Mouse (Mus musculus): Measurements from ENCODE around the gene Zfand2a. TPM values are rescaled to one million over a fixed set of nuclear protein-coding genes. Genes with fewer than 3 reads are reported as not detected.

The Zfand2a gene
- polyA plus RNA-seq, 1 experiment from 2014 or later: 23.2 TPM

- H3K9me3 ChIP-seq (replicated peaks): no peaks in the 10 kb centered on the region
- no peak overlapping the region for H3K4me3 ChIP-seq (replicated peaks)
- H3K9ac ChIP-seq (replicated peaks): no peak overlapping the region
- no peak overlapping the region for H3K4me2 ChIP-seq
- no peak overlapping the region for H3K27ac ChIP-seq (replicated peaks)
- H3K27me3 ChIP-seq (replicated peaks): no peaks in the 10 kb centered on the region; the same call in 1 of the 2 replicates
- 77% methylated on average over 4 of the region's 4 CpGs for WGBS
- peaks cover 8% of the 10 kb centered on the region for H3K4me1 ChIP-seq
- no peak for ATAC-seq (ENCODE audit: low FRiP score)
- no peaks in the 10 kb centered on the region for H3K36me3 ChIP-seq
These were observed 19.5 kb downstream of the Zfand2a start for GRCm38 (mm10) chr5:139464874-139465273.

GRCm38 (mm10) chr5:139460384-139461067 lies 23.8 kb downstream of the Zfand2a start, which contains the start of gene 3110082I17Rik:
3110082I17Rik (minus strand) TSS chr5:139460527.
- peak; percentile 99 for ATAC-seq (ENCODE audit: low FRiP score)
- peak within 1 kb of the TSS; percentile 54 for H3K9ac ChIP-seq (replicated peaks)
- H3K4me3 ChIP-seq (replicated peaks): peak within 1 kb of the TSS; percentile 64
- H3K4me1 ChIP-seq: peaks cover 22% of the 10 kb centered on the region
- peak within 1 kb of the TSS; percentile 78 for H3K4me2 ChIP-seq
- 4% methylated on average over 42 of the region's 42 CpGs for WGBS
- H3K27ac ChIP-seq (replicated peaks): no peak within 1 kb of the TSS
- no peaks in the 10 kb centered on the region; the same call in 1 of the 2 replicates for H3K27me3 ChIP-seq (replicated peaks)
- H3K9me3 ChIP-seq (replicated peaks): no peaks in the 10 kb centered on the region
- 0 out of 2 replicates have a peak, but pooled peaks cover 2% of the 10 kb centered on the region for H3K36me3 ChIP-seq

GRCm38 (mm10) chr5:139459938-139460337 lies 24.4 kb downstream of the Zfand2a start:
- Histone ChIP-seq H3K4me1 (peaks cover 22% of the 10 kb centered on the region), H3K4me3 (replicated peaks) (peak overlapping the region; percentile 64), H3K9me3 (replicated peaks) (no peaks in the 10 kb centered on the region), H3K27ac (replicated peaks) (no peak overlapping the region), H3K36me3 (0 out of 2 replicates have a peak, but pooled peaks cover 8% of the 10 kb centered on the region), H3K9ac (replicated peaks) (peak overlapping the region; percentile 54), H3K4me2 (peak overlapping the region; percentile 78), H3K27me3 (replicated peaks) (no peaks in the 10 kb centered on the region; the same call in 1 of the 2 replicates)
- WGBS: 14% methylated on average over 10 of the region's 10 CpGs
- peak; percentile 42; the same call in 1 of the 2 replicates for ATAC-seq (ENCODE audit: low FRiP score)

GRCm38 (mm10) chr5:139457241-139457640 lies 27.1 kb downstream of the Zfand2a start:
- Histone ChIP-seq H3K4me2 (no peak overlapping the region), H3K36me3 (0 out of 2 replicates have a peak, but pooled peaks cover 13% of the 10 kb centered on the region), H3K9me3 (replicated peaks) (no peaks in the 10 kb centered on the region), H3K27ac (replicated peaks) (no peak overlapping the region), H3K4me3 (replicated peaks) (no peak overlapping the region), H3K9ac (replicated peaks) (no peak overlapping the region), H3K27me3 (replicated peaks) (no peaks in the 10 kb centered on the region), H3K4me1 (peaks cover 22% of the 10 kb centered on the region)
- WGBS: 90% methylated on average over 8 of the region's 8 CpGs
- ATAC-seq (ENCODE audit: low FRiP score): no peak

GRCm38 (mm10) chr5:139455166-139455565 lies 29.2 kb downstream of the Zfand2a start:
- Histone ChIP-seq H3K4me3 (replicated peaks) (no peak overlapping the region), H3K4me2 (no peak overlapping the region), H3K4me1 (peaks cover 16% of the 10 kb centered on the region), H3K9me3 (replicated peaks) (no peaks in the 10 kb centered on the region), H3K36me3 (0 out of 2 replicates have a peak, but pooled peaks cover 13% of the 10 kb centered on the region), H3K27ac (replicated peaks) (no peak overlapping the region), H3K27me3 (replicated peaks) (no peaks in the 10 kb centered on the region), H3K9ac (replicated peaks) (no peak overlapping the region)
- WGBS: 92% methylated on average over 12 of the region's 12 CpGs
- no peak for ATAC-seq (ENCODE audit: low FRiP score)

GRCm38 (mm10) chr5:139453031-139453430 lies 31.3 kb downstream of the Zfand2a start:
- Histone ChIP-seq H3K9ac (replicated peaks) (no peak overlapping the region), H3K36me3 (0 out of 2 replicates have a peak, but pooled peaks cover 13% of the 10 kb centered on the region), H3K4me1 (peaks cover 13% of the 10 kb centered on the region), H3K4me2 (no peak overlapping the region), H3K9me3 (replicated peaks) (no peaks in the 10 kb centered on the region), H3K4me3 (replicated peaks) (no peak overlapping the region), H3K27ac (replicated peaks) (no peak overlapping the region; the same call in 1 of the 2 replicates), H3K27me3 (replicated peaks) (no peaks in the 10 kb centered on the region)
- 0 out of 2 replicates have a peak, but pooled peaks have one; percentile 55 for ATAC-seq (ENCODE audit: low FRiP score)
- WGBS: 76% methylated on average over 10 of the region's 10 CpGs

GRCm38 (mm10) chr5:139449926-139450325 lies 34.4 kb downstream of the Zfand2a start:
- 0 out of 2 replicates have a peak, but pooled peaks cover 5% of the 10 kb centered on the region for H3K36me3 ChIP-seq
- peaks cover 13% of the 10 kb centered on the region for H3K4me1 ChIP-seq
- H3K4me3 ChIP-seq (replicated peaks): no peak overlapping the region
- ATAC-seq (ENCODE audit: low FRiP score): peak; percentile 40
- H3K9me3 ChIP-seq (replicated peaks): no peaks in the 10 kb centered on the region
- 16% methylated on average over 4 of the region's 4 CpGs for WGBS
- H3K9ac ChIP-seq (replicated peaks): peak overlapping the region; percentile 10; the same call in 1 of the 2 replicates
- H3K4me2 ChIP-seq: no peak overlapping the region
- H3K27me3 ChIP-seq (replicated peaks): no peaks in the 10 kb centered on the region
- H3K27ac ChIP-seq (replicated peaks): peak overlapping the region; percentile 65

- Histone ChIP-seq H3K4me1 (peaks cover 13% of the 10 kb centered on the region), H3K36me3 (0 out of 2 replicates have a peak, but pooled peaks cover 2% of the 10 kb centered on the region), H3K9ac (replicated peaks) (peak overlapping the region; percentile 10; the same call in 1 of the 2 replicates), H3K27ac (replicated peaks) (peak overlapping the region; percentile 65), H3K9me3 (replicated peaks) (no peaks in the 10 kb centered on the region), H3K4me3 (replicated peaks) (no peak overlapping the region), H3K4me2 (no peak overlapping the region), H3K27me3 (replicated peaks) (no peaks in the 10 kb centered on the region)
- peak; percentile 39; the same call in 1 of the 2 replicates for ATAC-seq (ENCODE audit: low FRiP score)
- WGBS: 42% methylated on average over 5 of the region's 5 CpGs
These were observed 35.1 kb downstream of the Zfand2a start for GRCm38 (mm10) chr5:139449161-139449791.

- no peak overlapping the region for H3K9ac ChIP-seq (replicated peaks)
- ATAC-seq (ENCODE audit: low FRiP score): no peak
- no peak overlapping the region for H3K27ac ChIP-seq (replicated peaks)
- H3K4me2 ChIP-seq: no peak overlapping the region
- H3K27me3 ChIP-seq (replicated peaks): no peaks in the 10 kb centered on the region
- no peaks in the 10 kb centered on the region for H3K9me3 ChIP-seq (replicated peaks)
- H3K4me3 ChIP-seq (replicated peaks): no peak overlapping the region
- H3K4me1 ChIP-seq: peaks cover 13% of the 10 kb centered on the region
- WGBS: 69% methylated on average over 6 of the region's 6 CpGs
- 0 out of 2 replicates have a peak, but pooled peaks cover 2% of the 10 kb centered on the region for H3K36me3 ChIP-seq
These were observed 36.3 kb downstream of the Zfand2a start for GRCm38 (mm10) chr5:139448025-139448424.

GRCm38 (mm10) chr5:139445258-139445657 lies 39.1 kb downstream of the Zfand2a start:
- no peak overlapping the region for H3K9ac ChIP-seq (replicated peaks)
- no peak overlapping the region for H3K4me3 ChIP-seq (replicated peaks)
- no peaks in the 10 kb centered on the region for H3K9me3 ChIP-seq (replicated peaks)
- no peak overlapping the region for H3K4me2 ChIP-seq
- H3K27ac ChIP-seq (replicated peaks): no peak overlapping the region
- 83% methylated on average over 8 of the region's 8 CpGs for WGBS
- H3K27me3 ChIP-seq (replicated peaks): no peaks in the 10 kb centered on the region
- peaks cover 27% of the 10 kb centered on the region for H3K4me1 ChIP-seq
- no peak for ATAC-seq (ENCODE audit: low FRiP score)
- H3K36me3 ChIP-seq: no peaks in the 10 kb centered on the region

- no peak overlapping the region for H3K4me2 ChIP-seq
- no peaks in the 10 kb centered on the region for H3K9me3 ChIP-seq (replicated peaks)
- 81% methylated on average over 4 of the region's 4 CpGs for WGBS
- peak overlapping the region; percentile 57 for H3K27ac ChIP-seq (replicated peaks)
- H3K36me3 ChIP-seq: no peaks in the 10 kb centered on the region
- ATAC-seq (ENCODE audit: low FRiP score): no peak
- H3K4me1 ChIP-seq: peaks cover 24% of the 10 kb centered on the region
- H3K27me3 ChIP-seq (replicated peaks): no peaks in the 10 kb centered on the region
- H3K9ac ChIP-seq (replicated peaks): no peak overlapping the region
- H3K4me3 ChIP-seq (replicated peaks): no peak overlapping the region
These were observed 41.4 kb downstream of the Zfand2a start for GRCm38 (mm10) chr5:139442962-139443361.

All from neural tube, embryonic 15.5 days (tissue).